Mouse (Mus musculus) CH12.LX (cell line): ENCODE measurements around the gene Cldn5. TPM values are rescaled to one million over a fixed set of nuclear protein-coding genes. Genes with fewer than 3 reads are reported as not detected.

ENCODE experiments used
- DNase-seq: peaks from one replicate; pipeline ENCODE4 v3.0.0-alpha.2; 2013; ENCODE audit errors: extremely low read depth
- H3K27ac ChIP-seq: 2 replicates; pipeline ENCODE4 v1.5.1; 2012; ENCODE audit warnings: low read depth, mild to moderate bottlenecking, control low read depth, moderate library complexity; ENCODE audit not compliant: insufficient read depth
- H3K27me3 ChIP-seq: replicated peaks from 2 replicates; pipeline ENCODE3; 2012; ENCODE audit warnings: inconsistent platforms
- H3K36me3 ChIP-seq, 2 experiments: replicated peaks in 1 of 2; 2 replicates each; pipeline versions ENCODE3 to v1.6.1; 2012; ENCODE audit warnings: inconsistent platforms in 1 of 2, low read length in 1 of 2, mild to moderate bottlenecking in 1 of 2, mixed read lengths in 1 of 2, moderate library complexity in 1 of 2; ENCODE audit not compliant: control insufficient read depth in 1 of 2, insufficient read depth in 1 of 2
- H3K4me1 ChIP-seq, 2 experiments: 2 replicates each; pipeline ENCODE4 v1.6.1; 2012; ENCODE audit warnings: inconsistent platforms in 1 of 2, moderate library complexity in 1 of 2; ENCODE audit not compliant: insufficient read depth in 2 of 2, control insufficient read depth in 1 of 2
- H3K4me2 ChIP-seq: 2 replicates; pipeline ENCODE4 v1.6.1; 2012; ENCODE audit warnings: low read depth, mild to moderate bottlenecking, control low read depth; ENCODE audit not compliant: poor library complexity, insufficient read depth, severe bottlenecking
- H3K4me3 ChIP-seq, 3 experiments: fragments of 150-350 bp in 1 of 3; sonication (generic) in 1 of 3; replicated peaks in 1 of 3; 2 replicates each; pipeline versions ENCODE3 to v1.5.1; 2011 to 2012; ENCODE audit warnings: low read depth in 2 of 3, low read length in 2 of 3, mild to moderate bottlenecking in 2 of 3, moderate library complexity in 2 of 3, control low read depth in 1 of 3, improper control_type of control experiment in 1 of 3, inconsistent platforms in 1 of 3, mixed read lengths in 1 of 3; ENCODE audit not compliant: poor library complexity in 1 of 3
- H3K79me2 ChIP-seq: replicated peaks from 2 replicates; pipeline ENCODE4 v1.6.1; 2012; ENCODE audit warnings: mild to moderate bottlenecking, moderate library complexity; ENCODE audit not compliant: control insufficient read depth, poor library complexity, insufficient read depth, severe bottlenecking; ENCODE audit errors: extremely low read depth
- H3K9ac ChIP-seq: 2 replicates; pipeline ENCODE4 v1.6.1; 2012; ENCODE audit warnings: low read depth, mild to moderate bottlenecking, control low read depth, moderate library complexity; ENCODE audit not compliant: insufficient read depth
- H3K9me3 ChIP-seq: replicated peaks from 2 replicates; pipeline ENCODE3; 2012; ENCODE audit warnings: low read length, inconsistent platforms, mixed read lengths
- BHLHE40 ChIP-seq: IDR thresholded peaks from 2 replicates; pipeline ENCODE4 v1.6.1; 2011; ENCODE audit warnings: mild to moderate bottlenecking, low read depth, low read length, improper control_type of control experiment
- CHD1 ChIP-seq: IDR thresholded peaks from 2 replicates; pipeline ENCODE4 v1.6.1; 2012; ENCODE audit warnings: low read depth, low read length, improper control_type of control experiment, inconsistent platforms
- CHD2 ChIP-seq: IDR thresholded peaks from 2 replicates; pipeline ENCODE4 v1.6.1; 2011; ENCODE audit warnings: low read length, improper control_type of control experiment
- CTCF ChIP-seq, 2 experiments: IDR thresholded peaks in 1 of 2; conservative IDR thresholded peaks in 1 of 2; 2 replicates each; pipeline ENCODE4 v1.5.1; 2011 to 2012; ENCODE audit warnings: low read depth in 2 of 2, low read length in 2 of 2, improper control_type of control experiment in 1 of 2, inconsistent platforms in 1 of 2, mild to moderate bottlenecking in 1 of 2, moderate library complexity in 1 of 2
- EP300 ChIP-seq: IDR thresholded peaks from 2 replicates; pipeline ENCODE4 v1.6.1; 2011; ENCODE audit warnings: low read length, improper control_type of control experiment
- ETS1 ChIP-seq: conservative IDR thresholded peaks from 2 replicates; pipeline ENCODE4 v1.6.1; 2012; ENCODE audit warnings: low read depth, mild to moderate bottlenecking, inconsistent platforms, low read length, improper control_type of control experiment, moderate library complexity
- HCFC1 ChIP-seq: IDR thresholded peaks from 2 replicates; pipeline ENCODE4 v1.6.1; 2012; ENCODE audit warnings: low read depth, mild to moderate bottlenecking, inconsistent platforms, low read length, improper control_type of control experiment
- IRF4 ChIP-seq: IDR thresholded peaks from 2 replicates; pipeline ENCODE4 v1.6.1; 2014; ENCODE audit warnings: low read depth, mild to moderate bottlenecking, inconsistent platforms, low read length, improper control_type of control experiment
- JUN ChIP-seq: IDR thresholded peaks from 2 replicates; pipeline ENCODE4 v1.6.1; 2011; ENCODE audit warnings: low read depth, mild to moderate bottlenecking, low read length, improper control_type of control experiment, moderate library complexity; ENCODE audit not compliant: insufficient read depth
- KAT2A ChIP-seq: IDR thresholded peaks from 2 replicates; pipeline ENCODE4 v1.6.1; 2012; ENCODE audit warnings: low read length, improper control_type of control experiment, inconsistent platforms; ENCODE audit not compliant: insufficient replicate concordance
- MAFK ChIP-seq: IDR thresholded peaks from 2 replicates; pipeline ENCODE4 v1.6.1; 2011; ENCODE audit warnings: low read length, improper control_type of control experiment; ENCODE audit not compliant: insufficient replicate concordance
- MAZ ChIP-seq: IDR thresholded peaks from 2 replicates; pipeline ENCODE4 v1.6.1; 2012; ENCODE audit warnings: low read depth, mild to moderate bottlenecking, inconsistent platforms, low read length, improper control_type of control experiment, moderate library complexity
- MYC ChIP-seq: IDR thresholded peaks from 2 replicates; pipeline ENCODE4 v1.6.1; 2011; ENCODE audit warnings: low read depth, mild to moderate bottlenecking, improper control_type of control experiment, low read length
- PAX5 ChIP-seq: IDR thresholded peaks from 2 replicates; pipeline ENCODE4 v1.6.1; 2012; ENCODE audit warnings: low read length, inconsistent platforms, mixed read lengths
- POLR2A ChIP-seq: IDR thresholded peaks from 2 replicates; pipeline ENCODE4 v1.6.1; 2011; ENCODE audit warnings: low read depth, mild to moderate bottlenecking, improper control_type of control experiment, low read length
- RCOR1 ChIP-seq: conservative IDR thresholded peaks from 2 replicates; pipeline ENCODE4 v1.6.1; 2012; ENCODE audit warnings: low read depth, mild to moderate bottlenecking, inconsistent platforms, low read length, improper control_type of control experiment
- SIN3A ChIP-seq: IDR thresholded peaks from 2 replicates; pipeline ENCODE4 v1.6.1; 2012; ENCODE audit warnings: low read length, improper control_type of control experiment, inconsistent platforms
- SMC3 ChIP-seq: IDR thresholded peaks from 2 replicates; pipeline ENCODE4 v1.6.1; 2011; ENCODE audit warnings: low read depth, low read length, improper control_type of control experiment
- TBP ChIP-seq: conservative IDR thresholded peaks from 2 replicates; pipeline ENCODE4 v1.6.1; 2011; ENCODE audit warnings: low read depth, low read length, improper control_type of control experiment
- USF2 ChIP-seq: conservative IDR thresholded peaks from 2 replicates; pipeline ENCODE4 v1.6.1; 2011; ENCODE audit warnings: low read depth, low read length, improper control_type of control experiment
- ZKSCAN1 ChIP-seq: IDR thresholded peaks from 2 replicates; pipeline ENCODE4 v1.6.1; 2012; ENCODE audit warnings: low read depth, inconsistent platforms, low read length, improper control_type of control experiment, borderline replicate concordance
- ZMIZ1 ChIP-seq: IDR thresholded peaks from 2 replicates; pipeline ENCODE4 v1.6.1; 2012; ENCODE audit warnings: low read depth, mild to moderate bottlenecking, inconsistent platforms, low read length, improper control_type of control experiment
- dilution Hi-C: fragments of 300-500 bp; cut with MboI; formaldehyde crosslinking; loops from 2 replicates; pipeline ENCODE4 v1.14.3; 2020; ENCODE audit warnings: low sequenced_read_pairs; ENCODE audit not compliant: extremely low pct_unique_long_range_greater_than_20kb, extremely low pct_ligation_motif_present
- in situ Hi-C: fragments of 300-500 bp; cut with MboI; formaldehyde crosslinking; loops from 3 replicates; pipeline ENCODE4 v1.14.3; 2019; ENCODE audit warnings: low sequenced_read_pairs, low pct_ligation_motif_present, low pct_unique_long_range_greater_than_20kb, mixed read lengths
- polyA plus RNA-seq: library from polyadenylated mRNA; unstranded; fragments of >175 nt; gene quantifications from 2 replicates; pipeline ENCODE4 v1.2.1, GENCODE M21; 2012; ENCODE audit warnings: low read depth; ENCODE audit not compliant: insufficient read length
- total RNA-seq, 2 experiments: library from RNA; depleted of rRNA; stranded (reverse); fragments of 300-350 nt in 1 of 2; fragments of >200 nt in 1 of 2; gene quantifications; 2 replicates each; pipeline ENCODE4 v1.2.3; 2012 to 2014

Gene Cldn5
- total and polyA plus RNA-seq, 3 experiments = not detected

DNA sequence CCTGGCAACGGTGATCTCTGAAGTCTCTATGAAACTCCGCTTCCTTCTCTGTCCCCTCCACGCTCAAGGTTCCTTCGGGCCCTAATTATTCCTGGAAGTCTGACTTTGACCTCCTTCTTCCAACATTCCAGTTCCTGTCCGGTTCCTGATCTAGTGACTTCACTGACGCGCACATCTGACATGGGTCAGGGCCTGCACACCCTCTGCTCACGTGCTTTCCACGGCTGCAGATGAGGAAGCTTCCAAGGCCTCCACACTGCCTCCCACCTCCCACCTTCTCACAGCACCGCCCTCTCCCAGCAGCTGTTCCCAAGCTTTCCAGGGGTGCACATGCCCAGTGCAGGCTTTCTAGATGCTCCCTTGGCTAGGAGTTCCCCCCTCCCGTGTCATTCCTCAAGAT is 25.5 kb upstream of the Cldn5 start:
- Histone ChIP-seq H3K9ac (no peak overlapping the region), H3K36me3 (no peaks in the 10 kb centered on the region), H3K4me1 (no peaks in the 10 kb centered on the region), H3K4me3 (no peak overlapping the region), H3K9me3 (no peaks in the 10 kb centered on the region), H3K27ac (no peak overlapping the region), H3K4me2 (no peak overlapping the region), H3K27me3 (no peaks in the 10 kb centered on the region), H3K79me2 (no peaks in the 10 kb centered on the region)
- DNase-seq = no peak
- TF ChIP-seq POLR2A (no peak), ETS1 (no peak), PAX5 (no peak), HCFC1 (no peak), MAZ (no peak)
- in situ Hi-C loops (no loop called here), dilution Hi-C loops (no loop called here)

DNA sequence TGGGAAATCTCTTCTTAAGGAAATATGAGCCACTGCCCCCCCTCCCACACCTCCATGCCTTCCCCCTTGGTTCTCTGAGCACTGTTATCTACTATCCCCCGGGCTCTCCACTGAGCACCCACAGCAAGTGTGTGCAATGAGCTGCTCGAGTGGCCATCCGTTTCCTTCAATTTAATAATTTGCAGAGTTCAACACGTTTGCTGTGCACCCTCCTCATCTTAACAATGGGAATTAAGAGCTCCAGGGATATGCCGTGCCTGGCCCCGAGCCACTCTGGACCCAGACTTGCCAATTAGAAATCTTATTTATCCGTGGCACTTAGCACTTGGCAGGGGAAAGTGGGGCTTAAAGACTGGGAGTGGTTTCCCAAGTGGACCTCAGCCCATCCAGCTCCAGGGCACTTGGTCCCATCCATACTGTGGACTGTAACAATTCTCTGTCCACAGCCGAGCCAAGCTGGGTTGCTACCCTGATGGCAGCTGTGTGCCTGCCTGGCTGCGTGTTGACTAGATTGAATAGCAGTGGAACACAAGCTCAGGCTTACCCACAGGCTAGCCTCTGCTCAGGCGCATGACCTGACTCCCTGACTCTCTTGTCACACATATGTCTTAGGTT is 24.7 kb upstream of the Cldn5 start:
- no peak overlapping the region for H3K4me3 ChIP-seq
- TF ChIP-seq BHLHE40 = no peak
- TF ChIP-seq IRF4 = no peak
- TF ChIP-seq ZMIZ1 = no peak
- no peak for TF ChIP-seq CHD2
- TF ChIP-seq MAFK = no peak
- TF ChIP-seq SIN3A = no peak
- TF ChIP-seq RCOR1 = no peak
- TF ChIP-seq EP300 = no peak
- no peak for TF ChIP-seq KAT2A
- TF ChIP-seq USF2 = no peak
- TF ChIP-seq ZKSCAN1 = no peak
- TF ChIP-seq POLR2A = no peak
- no peak for TF ChIP-seq SMC3
- TF ChIP-seq MYC = no peak
- no peak for TF ChIP-seq CTCF (conservative IDR thresholded peaks at IDR 0.05 in 1 of 2, IDR thresholded peaks at IDR 0.05 in 1 of 2; ENCODE audit: low read depth in 2 of 2, low read length in 2 of 2)
- no peak for TF ChIP-seq TBP
- TF ChIP-seq JUN = no peak
- no peak for TF ChIP-seq CHD1
- no peaks in the 10 kb centered on the region for H3K4me1 ChIP-seq
- no peak for DNase-seq
- dilution Hi-C loops (no loop called here), in situ Hi-C loops (no loop called here)
- H3K36me3 ChIP-seq = no peaks in the 10 kb centered on the region
- H3K79me2 ChIP-seq = no peaks in the 10 kb centered on the region
- no peak overlapping the region for H3K27ac ChIP-seq
- no peaks in the 10 kb centered on the region for H3K27me3 ChIP-seq
- no peak overlapping the region for H3K9ac ChIP-seq
- no peaks in the 10 kb centered on the region for H3K9me3 ChIP-seq
- no peak overlapping the region for H3K4me2 ChIP-seq
